Mouse (Mus musculus) frontal cortex, postnatal 14 days (tissue): ENCODE results near the gene Tshz2.
A peak's percentile ranks its signal among the peaks of the same experiment; 100 is the strongest.
"Not testable (repeated sequence)": the region's sequence is repeated elsewhere in the genome, so short reads cannot be mapped to it uniquely, and the experiment has no call there.

ENCODE experiments used
- DNase-seq, 2 experiments: peaks; one replicate each; pipeline ENCODE4 v3.0.0; 2022; ENCODE audit warnings: low spot score in 2 of 2

Tshz2 gene

GRCm38 (mm10) chr2:169755091-169755490 lies 122.3 kb downstream of the Tshz2 start:
- no peak for DNase-seq

- no peak for DNase-seq
These were observed 125.3 kb downstream of the Tshz2 start for GRCm38 (mm10) chr2:169758120-169758519.

DNA sequence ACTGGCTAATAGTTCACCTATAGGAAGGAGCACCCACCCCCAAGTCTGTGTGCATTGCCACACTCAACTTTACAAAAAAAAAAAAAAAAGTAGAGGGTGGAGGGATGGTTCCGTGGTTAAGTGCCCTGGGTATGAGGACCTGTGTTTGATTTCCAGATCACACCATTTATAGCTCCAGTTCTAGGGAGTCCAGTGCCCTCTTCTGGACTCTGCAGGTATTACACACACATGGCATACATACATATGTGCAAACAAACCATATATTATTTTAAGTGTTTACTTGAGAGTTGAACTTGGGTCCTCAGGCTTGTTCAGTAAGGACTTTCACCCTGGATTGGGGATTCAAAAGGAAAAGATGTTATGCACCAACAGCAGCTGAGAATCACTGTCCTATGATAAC lies 127.3 kb downstream of the Tshz2 start:
- DNase-seq, result no peak

DNA sequence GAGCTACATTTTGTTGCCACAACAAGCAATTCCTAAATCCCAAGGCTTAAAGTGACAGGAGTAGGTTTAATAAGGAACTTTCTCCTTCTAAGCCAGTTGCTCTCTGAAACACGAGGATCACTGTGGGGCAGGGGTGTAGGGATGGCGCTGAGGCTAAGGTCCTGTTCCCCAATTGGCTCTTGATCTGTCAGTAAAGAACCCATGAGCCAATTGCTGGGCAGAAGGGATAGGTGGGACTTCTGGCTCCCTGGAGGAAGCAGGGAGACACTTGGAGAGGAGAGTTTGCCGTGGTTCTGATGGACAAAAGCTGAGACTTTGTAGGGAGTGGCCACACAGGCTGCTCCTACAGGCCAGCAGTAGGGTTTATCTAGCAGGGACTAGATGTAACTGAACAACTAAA lies 128.9 kb downstream of the Tshz2 start:
- DNase-seq, result no peak

DNA sequence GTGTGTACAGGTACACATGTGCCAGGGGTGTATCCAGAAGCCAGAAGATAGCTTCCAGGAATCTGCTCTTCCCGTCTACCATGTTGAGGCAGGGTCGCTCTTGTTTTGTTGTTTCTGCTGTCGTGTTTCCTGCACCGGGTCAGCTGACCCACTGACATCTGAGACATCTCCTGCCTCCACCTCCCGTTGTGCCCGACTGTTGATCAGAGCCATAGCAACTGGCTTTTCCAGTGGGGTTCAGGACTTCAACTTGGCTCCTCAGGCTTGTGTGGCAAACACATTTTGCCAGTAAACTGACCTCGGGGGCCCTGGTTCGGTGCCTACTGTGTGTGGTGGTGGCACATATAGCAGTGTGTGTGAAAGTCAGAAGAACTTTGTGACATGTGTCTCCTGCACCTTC lies 129.5 kb downstream of the Tshz2 start:
- no peak for DNase-seq

GRCm38 (mm10) chr2:169763716-169764115 lies 130.9 kb downstream of the Tshz2 start:
- DNase-seq, result no peak

- no peak for DNase-seq
These were observed 133.4 kb downstream of the Tshz2 start for GRCm38 (mm10) chr2:169766247-169766646.

DNA sequence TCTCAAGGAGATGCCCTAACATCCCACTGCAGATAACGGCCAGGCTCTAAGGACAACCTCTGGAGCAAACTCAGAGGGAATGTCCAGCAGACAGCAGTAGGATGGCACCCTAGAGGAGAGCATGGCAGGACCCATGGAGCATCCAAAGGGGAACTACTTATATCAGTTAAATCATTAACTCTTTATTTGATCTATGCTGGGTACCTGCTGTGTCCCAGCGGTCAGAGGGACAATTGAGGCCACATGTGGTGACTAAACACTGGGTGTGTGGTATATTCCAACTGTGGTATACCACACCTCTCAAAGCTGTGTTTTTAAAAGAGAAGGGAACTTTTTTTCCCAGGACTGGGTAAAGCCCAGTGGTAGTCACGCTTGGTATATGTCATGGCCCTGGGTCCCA lies 134.5 kb downstream of the Tshz2 start:
- no peak for DNase-seq

GRCm38 (mm10) chr2:169775078-169775477 lies 142.3 kb downstream of the Tshz2 start:
- no peak for DNase-seq

DNA sequence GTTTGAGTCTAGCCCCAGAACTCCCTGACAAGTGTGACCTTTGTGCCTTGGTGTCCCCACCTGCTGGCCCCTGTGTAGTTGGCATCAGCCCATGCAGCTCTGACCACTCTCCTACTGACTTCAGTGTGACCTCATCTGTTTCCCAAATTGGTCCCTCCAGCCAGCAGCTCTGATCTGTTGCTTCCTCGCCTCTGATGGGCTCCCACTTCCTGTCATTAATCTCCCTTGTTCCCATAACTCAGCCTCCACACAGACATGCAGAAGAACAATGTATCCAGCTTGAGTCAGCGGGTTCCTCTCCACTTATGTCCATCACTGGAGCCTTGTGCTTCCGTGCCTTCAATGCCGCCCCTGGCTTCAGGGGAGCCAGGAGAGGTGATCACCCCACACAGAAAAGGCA lies 144.4 kb downstream of the Tshz2 start:
- DNase-seq, result no peak

DNA sequence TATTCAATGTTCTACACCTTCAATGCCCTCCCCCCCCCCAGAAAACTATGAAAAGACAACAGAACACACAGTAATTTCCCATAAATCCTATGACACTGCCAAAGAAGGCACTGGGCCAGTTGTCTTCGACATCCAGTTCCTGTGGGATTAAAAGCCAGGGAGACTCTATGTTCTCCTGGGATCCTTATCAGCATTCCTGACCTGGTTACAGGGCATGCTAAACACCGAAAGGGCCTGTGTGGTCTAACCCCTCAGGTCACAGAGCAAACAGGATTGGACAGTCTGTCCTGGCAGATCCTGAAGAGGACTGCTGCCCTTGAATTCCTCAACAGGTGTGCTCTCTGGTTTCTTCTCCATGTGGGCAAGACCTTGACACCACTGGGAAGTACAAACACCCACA lies 145.0 kb downstream of the Tshz2 start:
- no peak for DNase-seq

DNA sequence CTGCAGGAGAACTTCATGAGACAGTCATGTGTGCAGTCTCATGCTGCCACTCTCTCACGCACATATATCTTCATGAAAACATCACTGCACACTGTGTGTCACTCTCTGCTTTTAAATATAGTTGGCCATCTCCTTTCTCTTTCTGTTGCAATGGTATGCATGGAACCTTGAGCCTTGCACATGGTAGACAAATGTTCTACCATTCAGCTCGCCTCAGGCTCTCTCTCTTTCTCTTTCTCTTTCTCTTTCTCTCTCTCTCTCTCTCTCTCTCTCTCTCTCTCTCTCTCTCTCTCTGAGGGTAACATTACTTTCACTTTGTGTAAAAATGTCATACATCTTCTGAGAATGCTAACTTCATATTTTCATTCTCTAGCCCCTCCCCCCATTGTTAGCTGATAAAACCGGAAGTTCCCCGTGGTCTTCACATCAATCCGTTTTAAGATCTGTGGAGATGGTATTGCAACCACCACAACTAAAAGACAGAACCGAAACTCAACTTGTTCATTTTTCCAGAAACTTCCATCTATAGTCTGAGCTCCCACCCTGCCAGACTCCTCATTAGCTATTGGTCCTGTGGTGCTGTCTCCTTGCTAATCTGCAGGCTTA lies 146.0 kb downstream of the Tshz2 start:
- DNase-seq, result no peak

- not testable (repeated sequence) for DNase-seq
These were observed 148.9 kb downstream of the Tshz2 start for GRCm38 (mm10) chr2:169781671-169782070.

- DNase-seq, result no peak
These were observed 150.3 kb downstream of the Tshz2 start for GRCm38 (mm10) chr2:169782874-169783680.

DNA sequence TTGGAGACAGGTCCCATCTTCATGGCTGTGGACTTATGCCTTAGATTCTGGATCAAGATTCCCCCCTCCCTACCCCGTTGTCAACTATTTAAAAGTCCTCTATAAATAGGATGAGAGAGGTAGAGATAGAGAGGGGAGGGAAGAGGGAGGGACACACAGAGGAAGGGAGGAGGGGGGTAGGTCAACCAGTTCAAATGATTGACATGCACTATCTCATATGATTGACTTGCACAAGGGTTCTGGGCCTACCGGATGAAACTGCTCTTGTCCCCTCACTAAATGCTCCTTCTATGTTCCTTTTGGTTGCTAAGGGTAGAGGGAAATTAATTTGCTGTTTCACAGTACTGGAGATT lies 150.8 kb downstream of the Tshz2 start:
- no peak for DNase-seq

DNA sequence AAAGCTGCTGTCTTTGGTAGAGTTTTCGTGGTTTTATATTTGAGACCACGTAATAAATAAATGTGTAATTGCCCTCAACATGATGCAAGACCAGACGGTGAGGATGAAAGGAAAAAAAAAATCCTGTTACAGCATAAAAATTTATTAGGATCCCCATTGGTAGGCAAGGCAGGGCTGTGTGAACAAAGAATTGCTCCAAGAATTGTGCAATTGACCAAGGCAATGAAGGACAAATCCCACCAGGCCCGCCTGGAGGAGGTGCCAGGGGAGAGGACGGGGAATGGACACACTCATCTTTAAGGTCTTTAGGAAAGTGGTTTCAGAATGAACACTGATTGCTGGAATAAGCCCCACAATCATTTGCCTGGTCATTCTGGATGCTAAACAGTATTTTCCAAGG lies 154.6 kb downstream of the Tshz2 start:
- no peak for DNase-seq

GRCm38 (mm10) chr2:169787906-169788305 lies 155.1 kb downstream of the Tshz2 start:
- no peak for DNase-seq

DNA sequence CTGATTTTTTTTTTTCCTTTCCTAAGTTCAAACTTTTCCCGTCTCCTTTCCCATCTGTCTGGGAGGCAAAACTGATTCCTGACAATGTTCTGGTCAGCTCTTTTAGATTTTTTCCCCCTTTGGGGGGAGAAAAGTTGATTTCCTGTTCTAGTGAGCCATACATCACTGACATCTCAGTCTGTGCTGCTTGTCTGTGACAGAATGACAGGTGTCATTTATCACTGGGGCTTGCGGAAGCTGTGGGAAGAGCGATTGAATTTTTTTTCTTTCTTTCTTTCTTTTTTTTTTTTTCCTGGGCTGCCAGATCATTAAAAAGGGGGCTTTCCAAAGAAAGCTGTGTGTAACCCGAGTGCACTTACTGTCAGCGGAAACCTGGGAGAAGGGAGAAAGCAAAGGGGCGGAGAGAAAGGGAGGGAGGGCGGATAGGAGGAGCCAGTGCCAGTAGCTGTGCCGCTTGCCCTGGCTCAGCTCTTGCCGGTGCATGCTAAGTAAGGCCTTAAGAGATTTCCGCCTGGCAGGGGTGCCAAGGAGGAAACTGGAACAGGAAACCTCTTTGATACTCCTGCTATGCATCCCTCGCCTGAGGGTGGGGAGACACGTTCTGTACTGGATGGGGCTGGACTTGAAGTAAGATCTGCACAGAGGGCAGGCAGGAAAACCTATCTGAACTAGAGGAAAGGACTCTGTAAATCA lies 157.8 kb downstream of the Tshz2 start:
- DNase-seq, result peak; percentile 13 to 21

GRCm38 (mm10) chr2:169792706-169793105 lies 159.9 kb downstream of the Tshz2 start:
- no peak for DNase-seq

DNA sequence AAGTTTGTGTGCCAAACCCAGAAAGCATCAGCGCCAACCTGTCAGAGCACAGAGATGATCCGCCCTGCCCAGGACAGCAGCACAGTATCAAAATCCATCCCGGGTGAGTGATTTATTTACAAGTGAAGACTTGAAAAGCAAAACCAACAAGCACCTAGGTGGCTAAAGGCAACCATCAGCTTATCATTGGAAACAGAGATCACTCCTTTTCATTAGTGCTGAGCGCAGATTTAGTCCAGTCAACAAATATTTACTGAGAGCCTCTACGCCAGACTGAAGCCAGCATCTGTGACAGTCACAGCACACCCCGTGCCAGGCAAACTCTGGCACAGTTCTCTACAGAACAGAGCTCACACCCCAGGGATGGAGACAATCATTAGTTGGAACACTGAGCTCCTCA lies 169.4 kb downstream of the Tshz2 start:
- DNase-seq, result no peak

- DNase-seq, result no peak
These were observed 171.6 kb downstream of the Tshz2 start for GRCm38 (mm10) chr2:169804380-169804779.

- DNase-seq, result no peak
These were observed 172.7 kb downstream of the Tshz2 start for GRCm38 (mm10) chr2:169805545-169805944.

GRCm38 (mm10) chr2:169811589-169811988 lies 178.8 kb downstream of the Tshz2 start:
- no peak for DNase-seq
